ENCODE assay signal across 29 mouse cellular contexts in the genomic region with DNA sequence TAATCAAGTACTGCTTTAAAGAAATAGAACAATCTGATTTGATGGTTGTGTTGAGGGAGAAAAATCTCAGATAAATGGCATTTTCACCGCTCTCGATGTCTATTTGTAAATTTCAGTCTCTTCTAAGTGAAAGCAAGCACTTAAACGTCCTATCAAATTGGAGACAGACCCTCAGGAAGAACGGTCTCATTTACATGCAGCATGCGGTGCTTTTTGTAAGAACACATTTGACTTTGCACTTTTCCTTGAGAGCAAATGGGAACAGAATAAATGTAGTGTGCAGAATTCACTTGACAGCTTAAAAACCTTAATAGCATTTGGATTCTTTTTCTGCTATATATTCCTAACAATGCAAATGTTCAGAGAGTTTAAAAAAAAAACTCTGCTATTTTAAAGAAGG.
A peak's percentile ranks its signal among the peaks of the same experiment; 100 is the strongest.
DNase-seq lines count a peak whose midpoint lies in the region; ATAC-seq lines count a peak whose summit lies in the region.
"Had no signal": no experiment of that assay in that cellular context is flagged by ENCODE, and none has a peak within 500 bp of the region (broad histone marks: within the 10 kb centered on the region; RNA-seq: fewer than 3 reads in every experiment).

No protein-coding gene starts in this region.

- peak overlapping the region; percentile 29; the same call in 1 of the 2 replicates for H3K27ac ChIP-seq in forebrain, embryonic 15.5 days (replicated peaks)
- no peak overlapping the region for H3K27ac ChIP-seq in forebrain, embryonic 10.5 days
- no peak overlapping the region for H3K27ac ChIP-seq in midbrain, embryonic 14.5 days (replicated peaks; ENCODE audit: low read depth, low read length)
- H3K27ac ChIP-seq in midbrain, embryonic 11.5 days (ENCODE audit: low read depth, low read length), result no peak overlapping the region
- H3K27ac ChIP-seq: embryonic facial prominence, embryonic 12.5 days; gastrocnemius, adult 2 months; heart, embryonic 15.5 days; hindbrain, embryonic 10.5 days; hindbrain, embryonic 13.5 days; intestine, embryonic 15.5 days had no signal

- peaks cover 7% of the 10 kb centered on the region; the same call in 1 of the 2 replicates for H3K4me1 ChIP-seq in forebrain, embryonic 15.5 days
- no peaks in the 10 kb centered on the region for H3K4me1 ChIP-seq in forebrain, embryonic 10.5 days
- no peaks in the 10 kb centered on the region for H3K4me1 ChIP-seq in midbrain, embryonic 14.5 days (ENCODE audit: control insufficient read depth, insufficient read depth, low read length)
- no peaks in the 10 kb centered on the region for H3K4me1 ChIP-seq in midbrain, embryonic 11.5 days (ENCODE audit: control insufficient read depth, insufficient read depth, low read length)
- H3K4me1 ChIP-seq: embryonic facial prominence, embryonic 12.5 days; heart, embryonic 12.5 days; heart, embryonic 15.5 days; hindbrain, embryonic 10.5 days; hindbrain, embryonic 13.5 days; intestine, embryonic 15.5 days had no signal

- ATAC-seq in forebrain, embryonic 15.5 days (replicated peaks), result no peak
- ATAC-seq in midbrain, embryonic 14.5 days (ENCODE audit: low FRiP score, low TSS enrichment), result no peak
- no peak for ATAC-seq in midbrain, embryonic 11.5 days (ENCODE audit: low FRiP score)
- ATAC-seq: activated CD4-positive, CD25-positive, alpha-beta regulatory T cell, adult 4 months; CD4-positive, CD25-positive, alpha-beta regulatory T cell, adult 4 months; hindbrain, embryonic 16.5 days; intestine, embryonic 15.5 days had no signal

- no peaks in the 10 kb centered on the region for H3K36me3 ChIP-seq in forebrain, embryonic 15.5 days
- no peaks in the 10 kb centered on the region for H3K36me3 ChIP-seq in forebrain, embryonic 10.5 days (replicated peaks)
- H3K36me3 ChIP-seq in midbrain, embryonic 14.5 days (ENCODE audit: control insufficient read depth, insufficient read depth, low read length), result no peaks in the 10 kb centered on the region
- no peaks in the 10 kb centered on the region for H3K36me3 ChIP-seq in midbrain, embryonic 11.5 days (ENCODE audit: control insufficient read depth, insufficient read depth, low read length)
- H3K36me3 ChIP-seq: embryonic facial prominence, embryonic 12.5 days; heart, embryonic 12.5 days; heart, embryonic 15.5 days; hindbrain, embryonic 10.5 days; hindbrain, embryonic 13.5 days; intestine, embryonic 15.5 days had no signal

- no peak overlapping the region for H3K4me3 ChIP-seq in forebrain, embryonic 15.5 days
- no peak overlapping the region for H3K4me3 ChIP-seq in forebrain, embryonic 10.5 days
- no peak overlapping the region for H3K4me3 ChIP-seq in midbrain, embryonic 14.5 days (replicated peaks; ENCODE audit: low read depth, low read length)
- H3K4me3 ChIP-seq in midbrain, embryonic 11.5 days (ENCODE audit: low read depth, low read length), result no peak overlapping the region
- H3K4me3 ChIP-seq: embryonic facial prominence, embryonic 12.5 days; erythroblast, embryonic 14.5 days; gastrocnemius, adult 2 months; heart, embryonic 12.5 days; heart, embryonic 15.5 days; hindbrain, embryonic 10.5 days; hindbrain, embryonic 13.5 days; intestine, embryonic 15.5 days had no signal

- H3K4me2 ChIP-seq in forebrain, embryonic 15.5 days (replicated peaks), result no peak overlapping the region
- no peak overlapping the region for H3K4me2 ChIP-seq in midbrain, embryonic 14.5 days (ENCODE audit: low read length)
- H3K4me2 ChIP-seq in midbrain, embryonic 11.5 days, result no peak overlapping the region
- H3K4me2 ChIP-seq: embryonic facial prominence, embryonic 12.5 days; heart, embryonic 12.5 days; heart, embryonic 15.5 days; hindbrain, embryonic 13.5 days; intestine, embryonic 15.5 days had no signal

- DNase-seq in forebrain, embryonic 10.5 days (ENCODE audit: extremely low spot score, low spot score), result no peak
- peak; percentile 46 for DNase-seq in midbrain, embryonic 14.5 days
- DNase-seq in midbrain, embryonic 11.5 days (ENCODE audit: low spot score, missing footprints), result no peak
- peak; percentile 16 for DNase-seq in retina, postnatal 1 day
- DNase-seq in retina, embryonic 14.5 days (ENCODE audit: low spot score), result no peak
- DNase-seq in brain, embryonic 18.5 days (ENCODE audit: low read depth, low spot score), result peak; percentile 18
- no peak for DNase-seq in Muller cell, postnatal 12 days (ENCODE audit: inconsistent ontology term)
- DNase-seq: adrenal gland, postnatal 10 days; adrenal gland, postnatal 36 days; cerebellum, adult 18-20 months; cerebellum, adult 9-10 months; cerebellum, postnatal 14 days; gastrocnemius, adult 2 months; gastrocnemius, postnatal 14 days; heart, adult 18-20 months; heart, postnatal 10 days; heart, postnatal 36 days; kidney, adult 11 months had no signal

- no peak overlapping the region for H3K9ac ChIP-seq in forebrain, embryonic 15.5 days (replicated peaks)
- no peak overlapping the region for H3K9ac ChIP-seq in midbrain, embryonic 14.5 days (replicated peaks; ENCODE audit: low read length)
- H3K9ac ChIP-seq in midbrain, embryonic 11.5 days (ENCODE audit: low read length), result no peak overlapping the region
- H3K9ac ChIP-seq: embryonic facial prominence, embryonic 12.5 days; heart, embryonic 12.5 days; heart, embryonic 15.5 days; hindbrain, embryonic 13.5 days; intestine, embryonic 15.5 days had no signal

- 42% methylated on average over 5 of the region's 5 CpGs for WGBS in forebrain, embryonic 15.5 days
- WGBS in forebrain, embryonic 10.5 days, result 88% methylated on average over 5 of the region's 5 CpGs
- WGBS in midbrain, embryonic 14.5 days, result 44% methylated on average over 5 of the region's 5 CpGs
- 77% methylated on average over 5 of the region's 5 CpGs for WGBS in midbrain, embryonic 11.5 days

- H3K27me3 ChIP-seq in forebrain, embryonic 15.5 days, result no peaks in the 10 kb centered on the region
- H3K27me3 ChIP-seq in forebrain, embryonic 10.5 days (ENCODE audit: poor library complexity, severe bottlenecking), result no peaks in the 10 kb centered on the region
- no peaks in the 10 kb centered on the region for H3K27me3 ChIP-seq in midbrain, embryonic 14.5 days (ENCODE audit: control insufficient read depth, insufficient read depth, low read length)
- H3K27me3 ChIP-seq in midbrain, embryonic 11.5 days (ENCODE audit: control insufficient read depth, insufficient read depth, low read length), result no peaks in the 10 kb centered on the region
- H3K27me3 ChIP-seq: embryonic facial prominence, embryonic 12.5 days; heart, embryonic 12.5 days; heart, embryonic 15.5 days; hindbrain, embryonic 13.5 days; intestine, embryonic 15.5 days had no signal

- H3K9me3 ChIP-seq in forebrain, embryonic 15.5 days, result no peaks in the 10 kb centered on the region
- H3K9me3 ChIP-seq in forebrain, embryonic 10.5 days, result no peaks in the 10 kb centered on the region
- no peaks in the 10 kb centered on the region for H3K9me3 ChIP-seq in midbrain, embryonic 14.5 days (ENCODE audit: control insufficient read depth, low read length)
- H3K9me3 ChIP-seq in midbrain, embryonic 11.5 days (ENCODE audit: control insufficient read depth, low read length), result no peaks in the 10 kb centered on the region
- H3K9me3 ChIP-seq: embryonic facial prominence, embryonic 12.5 days; heart, embryonic 12.5 days; heart, embryonic 15.5 days; hindbrain, embryonic 10.5 days; hindbrain, embryonic 13.5 days; intestine, embryonic 15.5 days had no signal

Comparison
In these comparisons a context has a peak if more than half of its experiments do, and no peak if none do; other contexts are left out.
1. DNase-seq: peak in midbrain, embryonic 14.5 days (single experiment), retina, postnatal 1 day (single experiment) and brain, embryonic 18.5 days (single experiment); none in forebrain, embryonic 10.5 days (single experiment), midbrain, embryonic 11.5 days (single experiment), retina, embryonic 14.5 days (single experiment) and Muller cell, postnatal 12 days (single experiment).